Mouse (Mus musculus): Measurements from ENCODE around the gene Ofcc1. TPM values are rescaled to one million over a fixed set of nuclear protein-coding genes. Genes with fewer than 3 reads are reported as not detected.

Gene Ofcc1
- polyA plus RNA-seq, 1 experiment = not detected

DNA sequence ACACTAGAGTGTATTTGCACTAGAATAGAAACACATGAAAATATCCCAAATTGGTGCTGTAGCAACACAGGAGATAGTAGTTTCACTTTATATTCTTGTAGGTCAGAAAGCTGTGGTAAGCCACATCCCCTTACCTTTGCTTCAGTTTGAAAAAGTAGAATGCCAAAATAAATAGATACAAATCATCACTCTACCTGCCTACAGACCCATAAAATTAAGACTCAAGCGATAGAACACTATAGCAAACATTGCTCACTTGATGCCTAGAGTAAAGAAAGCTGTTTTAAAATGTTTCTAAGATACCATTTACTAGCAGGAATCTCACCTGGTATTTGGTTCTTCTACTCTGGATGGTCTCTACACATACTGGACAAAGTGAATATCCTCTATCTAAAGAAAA, 331.8 kb downstream of the Ofcc1 start:
- Histone ChIP-seq H3K4me3 (no peak overlapping the region), H3ac (ENCODE audit: control insufficient read depth, insufficient read length) (no peak overlapping the region), H3K36me3 (ENCODE audit: control insufficient read depth, insufficient read depth) (no peaks in the 10 kb centered on the region), H3K27me3 (ENCODE audit: control insufficient read depth, insufficient read depth, insufficient read length) (no peaks in the 10 kb centered on the region), H3K79me2 (ENCODE audit: control insufficient read depth, insufficient read depth) (no peaks in the 10 kb centered on the region), H3K4me2 (ENCODE audit: low read depth) (no peak overlapping the region)
- TF ChIP-seq E2F4 (IDR thresholded peaks at IDR 0.05; ENCODE audit: insufficient read depth) (no peak), CEBPB (IDR thresholded peaks at IDR 0.05; ENCODE audit: insufficient read depth, poor library complexity, severe bottlenecking) (no peak), TCF12 (IDR thresholded peaks at IDR 0.05; ENCODE audit: insufficient read depth, poor library complexity, severe bottlenecking) (no peak)

GRCm38 (mm10) chr13:40028827-40029226, 332.4 kb downstream of the Ofcc1 start:
- Histone ChIP-seq H3K27me3 (ENCODE audit: control insufficient read depth, insufficient read depth, insufficient read length) (no peaks in the 10 kb centered on the region), H3ac (ENCODE audit: control insufficient read depth, insufficient read length) (no peak overlapping the region), H3K36me3 (ENCODE audit: control insufficient read depth, insufficient read depth) (no peaks in the 10 kb centered on the region), H3K4me3 (no peak overlapping the region), H3K79me2 (ENCODE audit: control insufficient read depth, insufficient read depth) (no peaks in the 10 kb centered on the region), H3K4me2 (ENCODE audit: low read depth) (no peak overlapping the region)
- TF ChIP-seq E2F4 (IDR thresholded peaks at IDR 0.05; ENCODE audit: insufficient read depth) = no peak
- no peak for TF ChIP-seq REST (IDR thresholded peaks at IDR 0.05; ENCODE audit: insufficient read depth, insufficient read length)
- no peak for TF ChIP-seq SRF (IDR thresholded peaks at IDR 0.05; ENCODE audit: control insufficient read depth, insufficient read length, low read depth)
- no peak for TF ChIP-seq TCF12 (IDR thresholded peaks at IDR 0.05; ENCODE audit: insufficient read depth, poor library complexity, severe bottlenecking)
- no peak for TF ChIP-seq USF1 (IDR thresholded peaks at IDR 0.05; ENCODE audit: low read depth)
- TF ChIP-seq POLR2A (IDR thresholded peaks at IDR 0.05; ENCODE audit: insufficient read length, low read depth) = no peak
- TF ChIP-seq POLR2AphosphoS2 (IDR thresholded peaks at IDR 0.05; ENCODE audit: insufficient read length, low read depth) = no peak
- no peak for TF ChIP-seq MAX (IDR thresholded peaks at IDR 0.05; ENCODE audit: low read depth)
- no peak for TF ChIP-seq TCF3 (IDR thresholded peaks at IDR 0.05; ENCODE audit: insufficient read length, low read depth)
- no peak for TF ChIP-seq CEBPB (IDR thresholded peaks at IDR 0.05; ENCODE audit: insufficient read depth, poor library complexity, severe bottlenecking)
- TF ChIP-seq MYOG (IDR thresholded peaks at IDR 0.05; ENCODE audit: control insufficient read depth in 1 of 3, insufficient read depth in 1 of 3, insufficient read length in 2 of 3, low read depth in 2 of 3) = no peak
- TF ChIP-seq MYOD1 (IDR thresholded peaks at IDR 0.05; ENCODE audit: control insufficient read depth in 1 of 3, insufficient read length in 2 of 3, low read depth in 2 of 3) = no peak

DNA sequence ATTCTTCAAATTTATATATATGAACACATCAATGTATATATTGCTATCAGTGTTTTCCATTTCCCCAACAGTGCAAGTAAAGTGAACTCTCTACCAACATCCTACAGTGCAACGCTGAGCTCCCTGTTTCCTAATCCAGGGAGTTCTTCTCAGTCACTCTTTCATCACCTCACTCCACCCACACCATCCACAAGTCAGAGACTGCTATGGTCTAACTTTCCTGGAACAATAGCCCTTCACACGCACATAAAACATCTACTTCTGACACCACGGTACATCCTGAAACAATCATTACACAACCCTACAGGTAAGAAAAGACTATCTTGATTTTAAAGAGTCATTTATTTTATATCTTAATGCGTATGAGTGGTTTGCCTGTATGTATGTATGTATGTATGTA, 335.4 kb downstream of the Ofcc1 start:
- TF ChIP-seq CEBPB (IDR thresholded peaks at IDR 0.05; ENCODE audit: insufficient read depth, poor library complexity, severe bottlenecking) (no peak), MYOD1 (IDR thresholded peaks at IDR 0.05; ENCODE audit: control insufficient read depth in 1 of 3, insufficient read length in 2 of 3, low read depth in 2 of 3) (no peak)
- no peak overlapping the region for H3K4me2 ChIP-seq (ENCODE audit: low read depth)
- no peak overlapping the region for H3K4me3 ChIP-seq
- H3K27me3 ChIP-seq (ENCODE audit: control insufficient read depth, insufficient read depth, insufficient read length) = no peaks in the 10 kb centered on the region
- H3ac ChIP-seq (ENCODE audit: control insufficient read depth, insufficient read length) = no peak overlapping the region
- H3K36me3 ChIP-seq (ENCODE audit: control insufficient read depth, insufficient read depth) = no peaks in the 10 kb centered on the region
- no peaks in the 10 kb centered on the region for H3K79me2 ChIP-seq (ENCODE audit: control insufficient read depth, insufficient read depth)

- Histone ChIP-seq H3K27me3 (ENCODE audit: control insufficient read depth, insufficient read depth, insufficient read length) (no peaks in the 10 kb centered on the region), H3K36me3 (ENCODE audit: control insufficient read depth, insufficient read depth) (no peaks in the 10 kb centered on the region), H3K79me2 (ENCODE audit: control insufficient read depth, insufficient read depth) (no peaks in the 10 kb centered on the region), H3K4me2 (ENCODE audit: low read depth) (no peak overlapping the region), H3ac (ENCODE audit: control insufficient read depth, insufficient read length) (no peak overlapping the region), H3K4me3 (no peak overlapping the region)
- TF ChIP-seq MYOD1 (IDR thresholded peaks at IDR 0.05; ENCODE audit: control insufficient read depth in 1 of 3, insufficient read length in 2 of 3, low read depth in 2 of 3) = no peak
- no peak for TF ChIP-seq TCF3 (IDR thresholded peaks at IDR 0.05; ENCODE audit: insufficient read length, low read depth)
- no peak for TF ChIP-seq MAX (IDR thresholded peaks at IDR 0.05; ENCODE audit: low read depth)
- no peak for TF ChIP-seq TCF12 (IDR thresholded peaks at IDR 0.05; ENCODE audit: insufficient read depth, poor library complexity, severe bottlenecking)
Measured at GRCm38 (mm10) chr13:40023201-40023777, 338.0 kb downstream of the Ofcc1 start.

DNA sequence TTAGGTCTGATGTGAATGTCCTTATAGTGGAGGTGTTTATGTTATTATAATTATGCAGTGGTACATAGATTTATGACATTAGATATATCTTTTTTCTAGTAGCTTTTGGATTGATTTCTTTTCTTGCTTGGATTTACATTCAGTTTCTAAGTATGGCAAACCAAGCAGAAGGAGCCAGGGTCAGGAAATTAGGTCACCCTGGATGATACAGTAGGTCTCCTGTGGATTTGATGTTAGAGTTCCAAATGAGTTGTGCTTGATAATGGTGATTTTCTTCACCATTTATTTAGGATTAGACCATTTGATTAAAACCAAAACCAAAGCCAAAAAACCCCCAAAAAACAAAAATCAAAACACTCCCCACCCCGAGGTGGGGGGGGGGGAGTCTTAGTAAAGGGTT, 338.6 kb downstream of the Ofcc1 start:
- H3K36me3 ChIP-seq (ENCODE audit: control insufficient read depth, insufficient read depth) = no peaks in the 10 kb centered on the region
- no peak for TF ChIP-seq SRF (IDR thresholded peaks at IDR 0.05; ENCODE audit: control insufficient read depth, insufficient read length, low read depth)

GRCm38 (mm10) chr13:40000236-40000635, 361.0 kb downstream of the Ofcc1 start:
- H3K36me3 ChIP-seq (ENCODE audit: control insufficient read depth, insufficient read depth) = no peaks in the 10 kb centered on the region
- TF ChIP-seq MYOD1 (IDR thresholded peaks at IDR 0.05; ENCODE audit: control insufficient read depth in 1 of 3, insufficient read length in 2 of 3, low read depth in 2 of 3) (no peak), MAX (IDR thresholded peaks at IDR 0.05; ENCODE audit: low read depth) (no peak), E2F4 (IDR thresholded peaks at IDR 0.05; ENCODE audit: insufficient read depth) (no peak), SRF (IDR thresholded peaks at IDR 0.05; ENCODE audit: control insufficient read depth, insufficient read length, low read depth) (no peak), POLR2AphosphoS2 (IDR thresholded peaks at IDR 0.05; ENCODE audit: insufficient read length, low read depth) (no peak)
- H3K79me2 ChIP-seq (ENCODE audit: control insufficient read depth, insufficient read depth) = no peaks in the 10 kb centered on the region
- no peak overlapping the region for H3ac ChIP-seq (ENCODE audit: control insufficient read depth, insufficient read length)
- no peaks in the 10 kb centered on the region for H3K27me3 ChIP-seq (ENCODE audit: control insufficient read depth, insufficient read depth, insufficient read length)
- no peak overlapping the region for H3K4me2 ChIP-seq (ENCODE audit: low read depth)
- no peak overlapping the region for H3K4me3 ChIP-seq

More for the DNA sequence above, 338.6 kb downstream of the Ofcc1 start:
- no peaks in the 10 kb centered on the region for H3K79me2 ChIP-seq (ENCODE audit: control insufficient read depth, insufficient read depth)
- H3K27me3 ChIP-seq (ENCODE audit: control insufficient read depth, insufficient read depth, insufficient read length) = no peaks in the 10 kb centered on the region
- no peak overlapping the region for H3K4me2 ChIP-seq (ENCODE audit: low read depth)
- H3K4me3 ChIP-seq = no peak overlapping the region
- no peak overlapping the region for H3ac ChIP-seq (ENCODE audit: control insufficient read depth, insufficient read length)

Measured in myocyte (in vitro differentiated cells).